Mouse (Mus musculus): ENCODE data around the gene Dock8.

- TF ChIP-seq POLR2A (IDR thresholded peaks at IDR 0.05; ENCODE audit: low read depth, low read length) = no peak
- TF ChIP-seq CTCF (conservative IDR thresholded peaks at IDR 0.05; ENCODE audit: insufficient read depth, insufficient read length, low read depth, low read length) = no peak
These were observed 231.0 kb downstream of the Dock8 start for GRCm38 (mm10) chr19:25230058-25230974.
